Mouse (Mus musculus): Measurements from ENCODE around the gene Fig4. TPM values are rescaled to one million over a fixed set of nuclear protein-coding genes. Genes with fewer than 3 reads are reported as not detected.

Fig4 gene
- polyA plus RNA-seq, 1 experiment, result 7.8 TPM

DNA sequence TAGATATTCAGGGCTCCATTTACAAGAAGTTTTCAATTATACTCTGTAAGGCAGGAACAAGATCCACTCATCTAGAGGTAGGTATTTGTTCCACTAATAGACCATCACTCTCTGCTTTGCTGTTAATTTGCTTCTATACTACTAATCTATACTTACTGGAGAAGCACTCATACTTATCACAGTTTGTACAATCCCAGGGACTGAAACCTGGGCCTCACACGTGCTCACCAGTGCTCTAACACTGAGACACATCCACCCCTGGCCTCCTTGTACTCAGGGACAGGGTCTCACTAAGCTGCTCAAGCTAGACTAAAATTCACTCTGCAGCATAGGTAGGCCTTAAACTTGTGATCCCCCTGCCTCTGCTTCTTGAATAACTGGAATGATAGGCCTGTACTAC is 41.8 kb downstream of the Fig4 start:
- Histone ChIP-seq H3K79me2 (ENCODE audit: control insufficient read depth, insufficient read depth) (no peaks in the 10 kb centered on the region), H3K36me3 (ENCODE audit: control insufficient read depth, insufficient read depth) (no peaks in the 10 kb centered on the region), H3K79me3 (ENCODE audit: low read depth) (no peaks in the 10 kb centered on the region), H3K27me3 (ENCODE audit: control insufficient read depth, insufficient read depth, insufficient read length) (no peaks in the 10 kb centered on the region), H3K4me3 (ENCODE audit: insufficient read depth, poor library complexity, severe bottlenecking) (no peak overlapping the region), H3ac (ENCODE audit: control insufficient read depth, insufficient read length, low read depth) (no peak overlapping the region)
- TF ChIP-seq FOSL1 (IDR thresholded peaks at IDR 0.05; ENCODE audit: insufficient read depth, low read length, poor library complexity, severe bottlenecking), result no peak
- no peak for TF ChIP-seq MAX (IDR thresholded peaks at IDR 0.05)
- TF ChIP-seq MYOG (IDR thresholded peaks at IDR 0.05; ENCODE audit: control insufficient read depth, extremely low read depth, insufficient read length), result no peak
- TF ChIP-seq MYOD1 (IDR thresholded peaks at IDR 0.05; ENCODE audit: control insufficient read depth, insufficient read length, low read depth), result no peak
- TF ChIP-seq USF1 (IDR thresholded peaks at IDR 0.05; ENCODE audit: low read depth), result no peak
- TF ChIP-seq CEBPB (IDR thresholded peaks at IDR 0.05; ENCODE audit: low read depth), result no peak
- TF ChIP-seq CTCF (IDR thresholded peaks at IDR 0.05; ENCODE audit: control insufficient read depth, insufficient read depth, insufficient read length), result no peak

DNA sequence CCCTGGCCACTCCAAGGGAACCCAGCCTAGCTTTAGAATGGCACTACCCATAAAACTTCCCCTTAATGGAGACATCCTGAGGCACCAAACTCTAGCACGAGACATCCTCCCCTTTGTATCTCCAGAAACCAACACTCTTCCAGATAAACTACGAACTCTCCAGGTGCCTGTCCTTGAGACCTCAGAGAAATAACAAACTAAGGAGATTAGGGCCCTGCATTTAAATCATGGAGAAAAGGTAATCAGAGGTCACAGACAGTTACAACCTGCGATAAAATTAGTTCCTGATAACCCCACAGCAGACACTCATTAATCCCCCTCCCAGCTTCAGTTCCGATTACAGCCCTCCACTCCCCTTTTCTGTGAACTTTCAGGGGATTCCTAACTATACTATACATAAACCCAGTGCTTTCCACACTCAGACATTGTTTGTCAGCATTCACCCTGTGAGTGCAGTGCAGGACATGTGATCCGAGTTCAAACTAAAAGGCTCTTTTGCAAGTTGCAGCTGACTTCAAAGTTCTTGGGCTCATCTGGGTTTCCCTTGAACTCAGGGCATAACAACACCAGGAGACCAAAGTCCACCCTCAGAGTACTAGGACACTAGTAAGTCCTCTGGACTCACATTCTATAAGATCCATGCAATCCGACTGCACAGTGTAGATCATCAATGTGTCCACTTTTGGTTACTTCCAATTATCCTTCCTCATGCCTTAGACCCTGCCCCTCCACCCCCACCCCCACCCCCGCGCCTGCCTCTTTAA is 42.6 kb downstream of the Fig4 start:
- TF ChIP-seq MYOD1 (IDR thresholded peaks at IDR 0.05; ENCODE audit: control insufficient read depth, insufficient read length, low read depth) (no peak), FOSL1 (IDR thresholded peaks at IDR 0.05; ENCODE audit: insufficient read depth, low read length, poor library complexity, severe bottlenecking) (no peak), CTCF (IDR thresholded peaks at IDR 0.05; ENCODE audit: control insufficient read depth, insufficient read depth, insufficient read length) (no peak), MYOG (IDR thresholded peaks at IDR 0.05; ENCODE audit: control insufficient read depth, extremely low read depth, insufficient read length) (no peak), CEBPB (IDR thresholded peaks at IDR 0.05; ENCODE audit: low read depth) (no peak), MAX (IDR thresholded peaks at IDR 0.05) (no peak), USF1 (IDR thresholded peaks at IDR 0.05; ENCODE audit: low read depth) (no peak)
- H3ac ChIP-seq (ENCODE audit: control insufficient read depth, insufficient read length, low read depth), result no peak overlapping the region
- no peaks in the 10 kb centered on the region for H3K79me3 ChIP-seq (ENCODE audit: low read depth)
- no peaks in the 10 kb centered on the region for H3K27me3 ChIP-seq (ENCODE audit: control insufficient read depth, insufficient read depth, insufficient read length)
- H3K4me3 ChIP-seq (ENCODE audit: insufficient read depth, poor library complexity, severe bottlenecking), result no peak overlapping the region
- no peaks in the 10 kb centered on the region for H3K79me2 ChIP-seq (ENCODE audit: control insufficient read depth, insufficient read depth)
- H3K36me3 ChIP-seq (ENCODE audit: control insufficient read depth, insufficient read depth), result no peaks in the 10 kb centered on the region

DNA sequence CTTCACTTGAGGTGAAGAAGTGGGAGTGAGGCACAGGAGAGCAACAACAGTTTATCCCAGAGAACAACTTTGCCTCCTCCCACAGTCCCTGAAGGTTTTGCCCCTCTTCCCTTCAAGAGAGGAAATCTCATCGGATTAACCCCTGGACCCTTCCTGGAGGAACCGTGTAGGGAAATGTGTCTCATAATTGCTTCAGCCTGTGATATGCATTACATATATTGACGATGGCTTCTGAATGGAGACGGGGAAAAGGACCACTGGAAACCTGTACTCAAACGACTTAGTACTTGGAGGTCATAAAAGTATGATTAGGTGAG is 52.4 kb downstream of the Fig4 start:
- TF ChIP-seq MAX (IDR thresholded peaks at IDR 0.05) (no peak), USF1 (IDR thresholded peaks at IDR 0.05; ENCODE audit: low read depth) (no peak), FOSL1 (IDR thresholded peaks at IDR 0.05; ENCODE audit: insufficient read depth, low read length, poor library complexity, severe bottlenecking) (no peak), MYOD1 (IDR thresholded peaks at IDR 0.05; ENCODE audit: control insufficient read depth, insufficient read length, low read depth) (no peak), CTCF (IDR thresholded peaks at IDR 0.05; ENCODE audit: control insufficient read depth, insufficient read depth, insufficient read length) (no peak), MYOG (IDR thresholded peaks at IDR 0.05; ENCODE audit: control insufficient read depth, extremely low read depth, insufficient read length) (no peak), CEBPB (IDR thresholded peaks at IDR 0.05; ENCODE audit: low read depth) (no peak)
- no peak overlapping the region for H3K4me3 ChIP-seq (ENCODE audit: insufficient read depth, poor library complexity, severe bottlenecking)
- no peaks in the 10 kb centered on the region for H3K79me3 ChIP-seq (ENCODE audit: low read depth)

DNA sequence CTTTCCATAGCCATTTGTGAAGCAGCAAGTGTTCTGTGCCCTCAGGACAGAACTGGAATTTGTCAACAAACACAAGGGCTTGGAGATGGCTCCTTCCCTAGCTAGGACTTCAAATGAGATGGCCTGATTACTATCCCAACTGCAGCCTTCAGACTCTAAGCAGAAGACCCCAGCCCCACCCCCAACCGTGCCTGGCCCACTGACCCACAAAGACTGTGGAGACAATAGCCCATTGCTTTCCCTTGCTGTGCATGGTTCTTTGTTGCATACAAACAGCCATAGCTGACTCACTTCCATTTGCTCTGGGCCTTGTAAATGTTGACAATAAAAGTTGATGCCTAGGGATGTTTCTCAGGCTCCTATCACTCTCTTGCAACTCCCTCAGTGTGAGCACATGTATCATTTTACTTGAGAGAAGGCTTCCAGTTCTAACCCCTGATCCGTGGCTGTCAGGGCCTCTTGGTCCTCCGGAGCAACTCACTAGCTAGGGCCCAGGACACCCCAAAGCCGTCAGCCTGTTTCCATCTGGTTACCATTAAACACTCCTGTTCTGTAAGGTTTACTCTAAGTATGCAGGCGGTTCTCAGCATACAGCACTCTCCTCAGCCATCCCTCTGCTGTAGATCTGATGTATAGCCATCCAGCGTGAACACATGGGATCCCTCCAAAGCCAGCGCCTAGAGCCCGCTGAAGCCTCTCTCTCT is 52.9 kb downstream of the Fig4 start:
- Histone ChIP-seq H3K27me3 (ENCODE audit: control insufficient read depth, insufficient read depth, insufficient read length) (no peaks in the 10 kb centered on the region), H3ac (ENCODE audit: control insufficient read depth, insufficient read length, low read depth) (no peak overlapping the region), H3K79me3 (ENCODE audit: low read depth) (no peaks in the 10 kb centered on the region), H3K4me3 (ENCODE audit: insufficient read depth, poor library complexity, severe bottlenecking) (no peak overlapping the region), H3K36me3 (ENCODE audit: control insufficient read depth, insufficient read depth) (no peaks in the 10 kb centered on the region), H3K79me2 (ENCODE audit: control insufficient read depth, insufficient read depth) (no peaks in the 10 kb centered on the region)
- TF ChIP-seq MYOG (IDR thresholded peaks at IDR 0.05; ENCODE audit: control insufficient read depth, extremely low read depth, insufficient read length) (no peak), MAX (IDR thresholded peaks at IDR 0.05) (no peak), FOSL1 (IDR thresholded peaks at IDR 0.05; ENCODE audit: insufficient read depth, low read length, poor library complexity, severe bottlenecking) (no peak), CTCF (IDR thresholded peaks at IDR 0.05; ENCODE audit: control insufficient read depth, insufficient read depth, insufficient read length) (no peak), CEBPB (IDR thresholded peaks at IDR 0.05; ENCODE audit: low read depth) (no peak), MYOD1 (IDR thresholded peaks at IDR 0.05; ENCODE audit: control insufficient read depth, insufficient read length, low read depth) (no peak), USF1 (IDR thresholded peaks at IDR 0.05; ENCODE audit: low read depth) (no peak)

More for the DNA sequence above, 52.4 kb downstream of the Fig4 start:
- Histone ChIP-seq H3K27me3 (ENCODE audit: control insufficient read depth, insufficient read depth, insufficient read length) (no peaks in the 10 kb centered on the region), H3K79me2 (ENCODE audit: control insufficient read depth, insufficient read depth) (no peaks in the 10 kb centered on the region), H3K36me3 (ENCODE audit: control insufficient read depth, insufficient read depth) (no peaks in the 10 kb centered on the region), H3ac (ENCODE audit: control insufficient read depth, insufficient read length, low read depth) (no peak overlapping the region)

DNA sequence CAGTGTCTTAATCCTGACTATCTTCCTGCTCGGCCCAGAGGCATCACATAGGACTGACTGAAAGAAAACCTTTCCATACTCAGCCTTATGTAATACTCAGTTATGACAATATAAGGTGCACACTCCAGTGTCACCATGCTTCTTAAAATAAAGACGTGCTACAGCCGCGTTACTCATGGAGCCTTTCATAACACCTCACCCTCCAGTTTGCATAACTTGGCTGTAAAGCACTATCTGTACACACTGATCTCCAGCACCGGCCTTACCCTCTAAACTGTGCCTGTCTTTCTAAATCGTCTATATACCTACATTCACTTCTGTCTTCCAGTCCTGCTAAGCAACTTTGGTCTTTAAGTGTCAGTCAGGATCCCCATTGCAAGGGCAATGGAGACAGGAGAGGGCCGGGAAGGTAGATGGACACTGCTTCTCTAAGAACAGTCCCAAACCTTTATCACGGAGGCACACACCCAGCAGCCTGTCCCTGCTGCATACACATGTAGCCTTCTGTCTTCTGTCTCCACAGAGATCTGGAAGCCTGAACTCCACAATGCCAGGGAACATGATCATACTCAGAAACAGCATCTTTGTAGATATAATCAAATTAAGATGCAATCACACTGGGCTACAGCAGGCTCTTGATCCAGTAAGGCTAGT is 53.9 kb downstream of the Fig4 start:
- H3K4me3 ChIP-seq (ENCODE audit: insufficient read depth, poor library complexity, severe bottlenecking), result no peak overlapping the region
- H3K79me3 ChIP-seq (ENCODE audit: low read depth), result no peaks in the 10 kb centered on the region
- TF ChIP-seq CEBPB (IDR thresholded peaks at IDR 0.05; ENCODE audit: low read depth) (no peak), FOSL1 (IDR thresholded peaks at IDR 0.05; ENCODE audit: insufficient read depth, low read length, poor library complexity, severe bottlenecking) (no peak), MAX (IDR thresholded peaks at IDR 0.05) (no peak), MYOG (IDR thresholded peaks at IDR 0.05; ENCODE audit: control insufficient read depth, extremely low read depth, insufficient read length) (no peak), USF1 (IDR thresholded peaks at IDR 0.05; ENCODE audit: low read depth) (no peak), MYOD1 (IDR thresholded peaks at IDR 0.05; ENCODE audit: control insufficient read depth, insufficient read length, low read depth) (no peak), CTCF (IDR thresholded peaks at IDR 0.05; ENCODE audit: control insufficient read depth, insufficient read depth, insufficient read length) (no peak)
- no peaks in the 10 kb centered on the region for H3K36me3 ChIP-seq (ENCODE audit: control insufficient read depth, insufficient read depth)
- H3ac ChIP-seq (ENCODE audit: control insufficient read depth, insufficient read length, low read depth), result no peak overlapping the region
- no peaks in the 10 kb centered on the region for H3K27me3 ChIP-seq (ENCODE audit: control insufficient read depth, insufficient read depth, insufficient read length)
- no peaks in the 10 kb centered on the region for H3K79me2 ChIP-seq (ENCODE audit: control insufficient read depth, insufficient read depth)

Data from C2C12 (cell line).